In genomic region chr1:193663587-193663986, GRCm38 (mm10) we compare ENCODE assay signal across 24 mouse cellular contexts.
"Had no signal": no experiment of that assay in that cellular context is flagged by ENCODE, and none has a peak within 500 bp of the region (broad histone marks: within the 10 kb centered on the region; RNA-seq: fewer than 3 reads in every experiment).

No protein-coding gene starts in this region.

- H3K27me3 ChIP-seq: heart, embryonic 12.5 days; hindbrain, embryonic 12.5 days; intestine, embryonic 15.5 days; limb, embryonic 12.5 days had no signal

- H3K4me2 ChIP-seq: heart, embryonic 12.5 days; hindbrain, embryonic 12.5 days; hindbrain, embryonic 14.5 days; intestine, embryonic 15.5 days; limb, embryonic 12.5 days had no signal

- H3K4me3 ChIP-seq: gastrocnemius, adult 2 months; heart, adult 2 months; heart, embryonic 10.5 days; heart, embryonic 12.5 days; hindbrain, embryonic 10.5 days; hindbrain, embryonic 12.5 days; intestine, embryonic 15.5 days; layer of hippocampus, adult 2 months; left cerebral cortex, adult 2 months; limb, embryonic 10.5 days; limb, embryonic 12.5 days had no signal

- DNase-seq: gastrocnemius, adult 2 months; gastrocnemius, postnatal 10 days; gastrocnemius, postnatal 25 days; heart, adult 2 months; heart, postnatal 10 days; heart, postnatal 4 days; kidney, adult 18-20 months; kidney, adult 8-10 months; kidney, postnatal 10 days; kidney, postnatal 25 days; kidney, postnatal 4 days had no signal

- H3K27ac ChIP-seq: gastrocnemius, adult 2 months; heart, adult 2 months; heart, embryonic 10.5 days; hindbrain, embryonic 10.5 days; hindbrain, embryonic 12.5 days; hindbrain, embryonic 14.5 days; intestine, embryonic 15.5 days; layer of hippocampus, adult 2 months; left cerebral cortex, adult 2 months; limb, embryonic 10.5 days; limb, embryonic 12.5 days had no signal

- H3K4me1 ChIP-seq: intestine, embryonic 15.5 days; limb, embryonic 12.5 days had no signal

- H3K9me3 ChIP-seq: heart, embryonic 10.5 days; heart, embryonic 12.5 days; hindbrain, embryonic 10.5 days; hindbrain, embryonic 12.5 days; intestine, embryonic 15.5 days; limb, embryonic 10.5 days; limb, embryonic 12.5 days had no signal

- H3K36me3 ChIP-seq: heart, embryonic 10.5 days; heart, embryonic 12.5 days; hindbrain, embryonic 10.5 days; hindbrain, embryonic 12.5 days; intestine, embryonic 15.5 days; limb, embryonic 10.5 days; limb, embryonic 12.5 days had no signal

- ATAC-seq: hindbrain, embryonic 16.5 days; inflammation-experienced regulatory T-cells, adult 6 months; intestine, embryonic 15.5 days; intestine, postnatal 0 days had no signal

- H3K9ac ChIP-seq: heart, embryonic 12.5 days; hindbrain, embryonic 12.5 days; hindbrain, embryonic 14.5 days; intestine, embryonic 15.5 days; limb, embryonic 12.5 days had no signal
